Mouse (Mus musculus) CD4-positive helper T cell, adult 2 months (primary cell): ENCODE results near the gene Itgb5.

Source experiments
- DNase-seq: peaks from one replicate; pipeline ENCODE4 v3.0.0-alpha.2; 2012; ENCODE audit warnings: low read depth, missing footprints, low spot score

Gene Itgb5

DNA sequence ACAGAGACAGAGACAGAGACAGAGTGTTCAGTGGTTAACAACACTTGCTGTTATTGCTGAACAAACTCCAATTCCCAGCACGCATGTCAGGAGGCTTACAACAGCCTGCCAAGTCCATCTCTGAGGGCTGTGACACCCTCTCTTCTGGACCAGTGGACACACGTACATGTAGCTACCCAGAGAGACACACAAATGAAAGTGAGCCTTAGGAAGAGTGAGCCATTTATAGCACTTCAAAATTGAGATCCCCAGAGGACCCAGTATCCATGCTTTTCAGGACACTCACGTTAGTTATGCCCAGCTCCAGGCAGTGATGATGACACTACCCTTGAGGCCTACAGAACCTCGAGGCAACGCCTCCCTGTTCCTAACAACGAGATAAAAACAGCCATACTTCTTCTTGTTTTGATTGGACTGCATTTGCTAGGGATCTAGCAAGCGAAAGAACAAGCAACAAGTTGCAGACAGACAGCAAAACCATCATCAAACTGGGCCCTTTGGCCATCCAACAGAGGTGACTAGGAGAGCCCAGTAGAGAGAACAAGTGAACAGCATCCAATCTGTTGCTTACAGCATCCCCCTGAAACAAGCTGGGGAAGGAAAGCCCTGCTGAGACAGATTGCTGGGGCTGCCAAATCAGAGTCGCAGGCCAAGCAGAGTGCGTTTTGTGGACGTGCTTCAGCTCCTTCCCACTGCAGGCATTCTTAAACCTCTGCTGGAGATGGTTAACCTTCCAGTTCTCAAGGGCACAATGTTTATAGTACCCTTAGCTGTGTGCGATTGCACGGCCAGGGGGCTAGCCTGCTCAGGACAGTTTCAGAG is 109.1 kb downstream of the Itgb5 start:
- no peak for DNase-seq

DNA sequence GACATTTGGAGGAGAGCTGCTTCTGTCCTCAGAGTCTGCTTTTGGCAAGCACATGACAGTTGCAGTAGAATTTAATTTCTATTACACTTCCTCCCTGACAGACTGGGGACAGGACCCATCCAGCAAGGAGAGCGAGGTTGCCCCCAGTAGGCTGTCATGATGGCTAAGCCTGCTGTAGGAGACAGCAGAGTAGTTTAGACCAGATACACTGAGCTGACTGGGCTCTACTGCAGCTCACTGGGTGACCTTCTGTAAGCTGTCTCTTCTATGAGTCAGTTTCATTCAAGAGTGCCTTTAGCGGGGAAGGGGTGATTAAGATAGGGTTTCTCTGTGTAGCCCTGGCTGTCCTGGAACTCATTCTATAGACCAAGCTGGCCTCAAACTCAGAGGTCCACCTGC is 109.7 kb downstream of the Itgb5 start:
- DNase-seq: no peak

DNA sequence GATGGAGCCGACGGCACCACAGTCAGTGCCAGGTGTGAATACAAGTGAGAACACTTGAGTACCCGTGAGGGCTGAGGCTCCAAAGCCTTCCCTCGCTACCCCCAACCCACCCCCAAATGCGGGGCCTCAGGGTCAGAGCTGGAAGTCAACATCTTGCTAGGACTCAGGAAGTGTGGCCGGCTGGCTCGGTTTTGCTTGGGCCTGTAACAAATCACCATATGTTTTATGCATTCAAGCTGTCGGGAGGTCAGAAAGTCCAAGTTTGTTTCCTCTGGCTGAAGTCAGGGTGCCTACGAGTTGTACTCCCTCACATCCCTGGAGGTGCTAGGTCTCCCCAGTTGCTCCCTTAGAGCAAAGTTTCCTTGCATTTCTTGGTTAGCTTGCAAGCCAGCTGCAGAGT is 110.2 kb downstream of the Itgb5 start:
- DNase-seq: no peak

DNA sequence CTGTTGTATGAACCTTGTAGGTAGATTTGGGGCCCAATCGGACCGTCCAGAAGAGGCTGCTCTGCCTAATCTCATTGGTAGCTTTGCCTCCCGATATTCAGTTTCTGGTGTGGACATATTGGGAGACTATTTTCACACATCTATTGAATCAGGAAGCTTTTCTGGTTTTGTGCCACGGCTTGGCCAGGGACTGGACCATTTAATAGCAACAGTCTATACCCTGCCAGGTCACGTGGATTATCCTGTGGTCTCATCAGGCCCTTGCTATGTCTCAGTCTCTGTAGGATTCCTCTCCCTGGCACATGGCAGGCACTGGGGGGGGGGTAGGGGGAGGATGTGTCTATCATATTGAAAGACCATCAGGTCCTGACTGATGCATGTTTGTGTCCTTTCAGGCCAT is 110.6 kb downstream of the Itgb5 start:
- no peak for DNase-seq

DNA sequence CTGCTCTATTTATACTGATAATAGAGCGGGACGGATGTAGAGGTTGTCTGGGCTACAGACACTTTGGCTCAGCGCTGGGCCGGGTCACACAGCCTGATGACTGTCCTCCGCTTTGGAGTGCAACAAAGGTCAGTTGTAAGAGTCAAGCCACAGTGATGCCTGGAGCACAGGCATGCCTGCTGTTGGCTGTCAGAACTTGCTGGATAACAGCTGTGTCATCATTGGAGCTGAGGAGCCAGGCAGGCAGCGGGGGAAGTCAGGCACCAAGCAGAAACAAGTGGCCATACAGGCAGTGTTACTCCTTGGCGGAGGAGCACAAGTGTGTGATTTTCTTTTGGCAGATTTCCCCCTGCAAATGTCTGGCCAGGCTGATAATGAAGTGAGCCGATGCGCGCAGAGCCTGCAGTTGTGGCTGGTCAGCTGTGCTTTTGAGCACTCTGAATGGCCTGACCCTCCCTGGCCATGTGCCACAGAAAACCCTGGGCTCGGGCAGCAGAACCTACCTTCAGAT is 111.9 kb downstream of the Itgb5 start:
- no peak for DNase-seq

DNA sequence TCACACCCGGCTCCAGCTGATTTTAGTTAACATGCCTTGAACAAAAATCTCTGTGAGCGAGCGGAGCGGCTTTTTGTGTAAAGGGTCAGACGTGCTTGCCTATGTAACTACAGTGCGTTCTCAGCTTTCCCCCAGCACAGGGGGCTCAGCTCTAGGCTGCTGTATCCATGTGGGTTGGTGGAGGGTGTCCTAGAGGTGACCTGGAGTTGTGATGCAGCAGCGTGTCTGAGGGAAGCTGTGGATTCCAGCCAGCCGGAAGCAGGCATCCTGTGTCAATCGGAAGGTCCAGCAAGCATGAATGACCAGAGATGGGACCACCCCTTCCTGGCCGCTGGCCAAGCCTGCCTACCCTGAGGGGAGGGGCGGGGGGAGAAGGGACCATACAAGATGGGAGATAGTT is 112.9 kb downstream of the Itgb5 start:
- DNase-seq: no peak

DNA sequence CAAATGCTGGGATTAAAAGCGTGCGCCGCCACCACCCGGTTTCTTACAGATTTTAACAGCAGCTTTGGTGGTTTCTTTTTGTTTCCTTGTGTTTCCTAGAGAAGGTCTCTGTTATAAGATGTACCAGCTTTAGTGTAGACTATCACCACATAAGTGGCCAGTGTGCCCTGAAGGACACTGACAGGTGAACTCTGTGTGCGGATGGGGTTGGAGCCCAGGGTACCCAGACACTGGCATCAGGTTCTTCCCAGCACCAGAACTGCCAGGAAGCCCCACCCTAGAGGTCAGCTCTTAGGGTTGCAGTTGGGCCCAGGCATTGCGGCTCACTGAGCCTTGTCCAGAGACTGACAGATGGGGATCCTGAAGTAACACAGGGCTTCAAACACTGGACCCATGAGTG is 113.9 kb downstream of the Itgb5 start:
- no peak for DNase-seq

DNA sequence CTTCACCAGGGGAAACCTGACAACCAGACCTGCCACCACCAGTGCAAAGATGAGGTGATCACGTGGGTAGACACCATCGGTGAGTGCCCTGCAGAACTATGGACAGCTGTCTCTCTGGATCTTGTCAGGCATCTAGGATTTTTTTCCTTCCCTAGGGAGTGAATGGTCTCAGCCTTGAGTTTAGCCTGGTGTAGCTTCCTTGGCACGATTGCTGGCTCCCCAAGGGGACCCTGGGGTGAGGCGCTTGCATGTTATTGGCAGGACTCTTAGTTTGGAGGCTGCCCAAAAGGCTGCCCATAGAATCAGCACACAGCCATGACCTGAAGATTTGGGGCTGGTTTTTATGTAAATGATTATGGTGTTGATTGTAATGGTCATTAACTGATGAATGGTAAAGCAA is 114.7 kb downstream of the Itgb5 start:
- DNase-seq: no peak

DNA sequence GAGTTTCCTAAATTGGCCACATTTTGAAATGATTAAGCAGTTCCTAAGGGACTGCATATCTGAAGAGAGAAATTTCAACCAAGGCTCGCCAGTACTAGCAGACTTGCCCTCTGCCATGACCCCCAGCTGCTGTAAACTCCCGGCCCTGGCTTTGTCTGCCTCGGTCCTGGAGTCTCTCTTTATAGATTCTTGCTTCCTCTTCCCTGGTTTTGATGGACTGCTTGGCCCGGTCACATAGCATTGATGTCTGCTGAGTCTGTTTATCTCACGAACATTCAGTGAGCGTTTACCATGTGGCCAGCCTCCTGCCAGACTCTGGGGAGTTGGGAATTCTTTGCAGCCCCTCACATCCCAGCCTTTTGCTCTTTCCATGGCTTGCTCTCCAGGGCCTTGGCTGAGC is 115.3 kb downstream of the Itgb5 start:
- no peak for DNase-seq

DNA sequence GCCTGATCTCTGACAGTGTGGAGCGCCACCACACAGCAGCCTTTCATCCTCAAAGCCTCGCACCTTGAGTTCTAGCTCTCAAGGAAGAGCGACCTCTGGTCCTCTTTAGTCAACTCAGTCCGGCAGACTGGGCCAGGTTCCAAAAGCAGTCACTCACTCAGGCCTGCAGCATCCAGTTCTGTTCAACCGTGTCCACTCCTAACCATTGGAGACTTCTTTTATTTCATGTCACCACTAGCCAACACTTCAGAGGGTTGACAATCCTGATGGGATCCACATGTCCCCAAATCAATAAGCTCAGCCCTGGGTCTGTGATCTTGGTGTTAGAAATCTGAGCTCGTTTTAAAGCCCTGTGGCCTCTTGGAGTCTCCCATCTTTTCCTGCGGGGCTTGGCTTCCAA is 116.6 kb downstream of the Itgb5 start:
- DNase-seq: no peak

DNA sequence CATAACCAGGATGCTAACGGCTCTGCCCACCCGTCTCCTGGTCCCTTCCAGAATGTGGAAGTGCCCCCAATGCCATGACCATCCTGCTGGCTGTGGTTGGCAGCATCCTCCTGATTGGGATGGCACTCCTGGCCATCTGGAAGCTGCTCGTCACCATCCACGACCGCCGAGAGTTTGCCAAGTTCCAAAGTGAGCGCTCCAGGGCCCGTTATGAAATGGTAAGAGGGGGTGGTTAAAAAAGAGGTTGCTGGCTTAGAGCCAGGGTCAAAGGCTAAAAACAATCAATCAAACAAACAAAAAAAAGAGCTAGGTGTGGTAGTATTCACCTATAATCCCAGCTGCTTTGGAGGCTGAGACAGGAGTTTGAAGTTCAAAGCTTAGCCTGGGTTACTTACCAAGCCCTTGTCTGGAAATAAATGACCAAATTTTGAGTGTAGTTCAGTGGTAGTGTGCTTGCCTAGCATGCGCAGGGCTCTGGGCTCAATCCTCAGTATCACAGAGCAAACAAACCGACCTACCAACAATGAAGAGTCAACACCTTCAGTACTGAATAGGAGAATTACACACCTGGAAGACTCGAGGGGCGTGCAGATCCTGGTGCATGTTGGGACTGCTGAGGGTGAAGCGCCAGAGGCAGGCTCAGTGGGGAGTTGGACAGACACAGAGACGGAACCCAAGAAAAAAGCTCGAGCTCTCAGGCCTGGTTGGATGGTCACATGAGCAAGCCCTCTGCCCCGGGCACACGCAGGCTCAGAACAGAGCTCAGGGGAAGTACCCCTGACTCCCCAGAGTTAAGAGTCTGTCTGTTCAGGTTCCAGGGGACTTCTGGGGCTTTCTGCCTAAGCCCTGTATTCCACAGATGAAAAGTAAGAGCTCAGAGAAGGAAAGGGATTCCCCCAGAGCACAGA is 118.5 kb downstream of the Itgb5 start:
- no peak for DNase-seq

DNA sequence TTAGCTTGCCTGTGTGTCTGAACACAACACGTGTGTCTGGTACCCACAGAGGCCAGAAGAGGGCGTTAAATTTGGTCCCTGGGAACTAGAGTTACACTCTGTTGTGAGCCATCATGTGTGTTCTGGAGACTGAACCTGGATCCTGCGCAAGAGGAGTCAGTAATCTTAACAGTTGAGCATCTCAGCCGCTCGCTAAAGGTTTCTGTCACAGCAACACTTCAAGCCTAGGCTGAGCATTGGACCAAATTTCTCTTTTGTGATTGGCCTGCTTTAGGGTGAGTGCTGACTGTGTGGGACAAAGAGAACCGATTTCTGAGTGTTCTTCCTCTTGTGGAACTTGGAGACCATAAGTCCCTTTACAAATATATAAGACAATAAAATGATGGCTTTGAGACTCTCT is 120.9 kb downstream of the Itgb5 start:
- DNase-seq: no peak

DNA sequence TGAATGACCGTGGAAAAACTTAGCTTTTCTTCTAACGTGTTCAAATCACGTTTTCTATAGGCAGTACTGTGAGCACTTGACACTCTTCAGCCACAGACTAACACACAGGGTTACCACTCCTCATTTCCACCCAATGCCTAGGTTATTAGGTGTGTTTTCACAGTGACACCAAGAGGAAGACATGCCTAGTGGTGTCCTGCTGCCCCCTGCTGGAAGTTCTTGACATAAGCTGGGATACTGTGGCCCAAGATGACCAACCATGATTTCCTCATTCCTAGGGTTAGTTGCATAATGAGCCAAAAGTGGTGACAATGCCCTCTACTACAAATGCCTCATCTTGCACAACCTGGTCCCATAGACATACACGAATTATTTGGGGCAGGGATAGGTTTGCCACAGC is 121.4 kb downstream of the Itgb5 start:
- DNase-seq: peak; percentile 60

DNA sequence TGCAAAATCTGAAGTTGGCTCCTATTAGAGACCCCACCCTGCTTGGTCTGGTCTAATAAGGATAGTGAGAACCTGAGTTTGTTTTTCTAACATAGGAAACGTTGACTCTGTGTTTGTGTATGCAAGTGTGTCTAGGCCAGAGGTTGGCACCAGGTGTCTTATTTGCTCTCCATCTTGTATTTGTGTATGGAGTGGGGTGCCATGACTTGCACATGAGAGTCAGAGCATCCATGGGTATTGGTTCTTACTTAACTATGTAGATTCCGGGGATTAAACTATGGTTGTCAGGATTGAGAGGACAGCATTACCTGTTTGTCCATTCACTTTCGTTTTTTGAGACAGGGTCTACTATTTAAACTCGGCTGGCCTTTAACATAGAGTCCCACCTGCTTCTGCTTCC is 123.5 kb downstream of the Itgb5 start:
- no peak for DNase-seq

DNA sequence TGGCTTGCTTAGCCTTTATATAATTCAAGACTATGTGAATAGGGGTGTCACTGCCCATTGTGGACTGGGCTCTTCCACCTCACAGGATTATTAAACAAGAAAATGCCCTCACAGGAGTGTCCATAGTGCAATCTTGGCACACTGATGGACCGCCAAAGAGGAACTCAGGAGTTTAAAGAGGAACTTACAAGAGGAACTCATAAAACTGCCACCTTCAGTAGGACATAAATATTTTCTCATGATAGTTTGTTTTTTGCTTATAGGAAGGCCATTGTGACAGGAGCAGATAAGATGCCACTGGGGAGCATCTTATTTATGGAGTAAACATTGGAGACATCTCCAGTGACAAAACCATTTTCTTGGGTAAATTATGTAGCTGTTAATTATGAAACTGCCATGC is 125.3 kb downstream of the Itgb5 start:
- no peak for DNase-seq

DNA sequence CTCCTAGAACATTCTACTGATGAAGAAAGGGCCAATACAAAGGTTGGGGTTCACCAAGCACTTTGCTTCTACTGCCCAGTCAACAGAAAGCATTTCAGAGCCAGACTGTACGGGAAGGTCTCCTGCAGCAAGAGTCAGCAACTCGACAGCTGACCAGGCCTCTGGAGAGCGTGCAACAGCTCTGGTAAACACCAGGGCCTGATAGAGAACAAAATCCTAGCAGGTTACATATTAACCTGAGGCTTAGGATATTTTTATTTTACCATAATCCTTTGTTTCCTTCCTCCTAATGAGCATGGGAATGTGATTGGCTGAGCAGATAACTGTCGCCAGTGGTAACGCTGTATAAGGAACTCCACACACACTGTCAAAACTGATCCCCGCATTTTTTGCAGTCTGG is 134.0 kb downstream of the Itgb5 start:
- DNase-seq: no peak

DNA sequence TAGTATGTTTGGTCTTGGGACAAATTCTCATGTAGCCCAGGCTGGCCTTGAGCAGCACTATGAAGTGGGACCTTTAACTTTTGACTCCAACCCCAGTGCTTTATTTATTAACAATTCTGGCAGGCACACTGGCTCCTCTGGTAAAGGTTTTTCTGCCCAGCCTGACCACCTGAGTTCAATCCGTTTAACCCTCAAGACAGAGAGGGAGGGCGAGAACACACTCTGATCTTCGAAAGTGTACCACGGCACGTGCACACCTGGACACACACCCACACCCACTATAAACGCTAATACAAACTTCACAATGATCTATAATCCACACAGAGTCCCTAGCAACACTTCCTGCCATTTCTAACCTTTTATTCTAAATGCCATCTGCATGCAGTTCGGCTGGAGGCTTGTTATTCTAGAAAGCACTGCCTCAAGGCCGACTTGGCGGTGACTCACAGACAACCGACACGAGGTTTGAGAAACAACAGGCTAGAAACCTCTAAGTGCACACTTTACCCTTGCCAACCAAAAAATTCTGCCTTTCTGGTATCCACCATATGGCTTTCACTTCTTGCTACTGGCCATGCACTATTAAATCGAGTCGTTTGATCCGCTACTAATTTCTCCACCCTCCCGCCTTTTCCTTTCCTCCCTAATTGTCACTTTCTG is 136.5 kb downstream of the Itgb5 start:
- DNase-seq: peak; percentile 43

DNA sequence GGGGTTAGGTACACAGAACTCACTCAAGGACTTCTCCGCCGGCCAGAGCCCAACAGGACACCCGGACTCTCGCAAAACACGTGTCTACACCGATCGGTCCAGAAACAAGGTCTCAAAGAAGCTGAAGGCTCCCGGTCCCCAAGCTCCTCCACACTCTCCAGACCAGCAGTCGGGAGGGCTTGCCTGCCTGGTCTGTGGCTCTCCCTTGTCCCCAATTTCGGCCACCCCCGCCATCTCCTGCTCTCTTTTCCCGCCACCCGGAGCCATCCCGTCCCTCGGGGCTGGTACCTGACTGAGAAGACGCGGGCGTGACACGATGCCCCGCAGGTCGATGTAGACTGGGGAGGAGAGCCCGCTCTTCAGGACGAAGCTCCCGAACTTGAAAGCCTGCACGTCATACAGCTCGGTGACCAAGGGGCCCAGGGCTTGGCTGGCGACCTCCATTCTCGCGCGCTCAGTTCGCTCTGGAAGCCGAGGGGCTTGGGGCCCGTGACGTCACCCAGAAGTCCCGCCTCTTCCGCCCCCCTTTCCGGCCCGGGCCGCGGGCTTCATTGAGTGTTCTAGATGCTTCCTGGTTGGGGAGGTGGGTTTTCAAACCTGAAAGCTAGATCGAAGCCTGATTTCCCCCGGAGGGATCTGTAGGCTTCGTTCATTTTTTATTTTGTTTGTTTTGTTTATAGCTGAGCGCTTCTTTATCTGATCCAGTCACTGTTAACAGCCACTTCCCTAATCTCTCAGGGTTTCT is 137.2 kb downstream of the Itgb5 start, which contains the start of gene Umps:
Gene Umps (minus strand): TSS at position 501 of the 745 bp plus-strand sequence.
- DNase-seq: peak; percentile 87

DNA sequence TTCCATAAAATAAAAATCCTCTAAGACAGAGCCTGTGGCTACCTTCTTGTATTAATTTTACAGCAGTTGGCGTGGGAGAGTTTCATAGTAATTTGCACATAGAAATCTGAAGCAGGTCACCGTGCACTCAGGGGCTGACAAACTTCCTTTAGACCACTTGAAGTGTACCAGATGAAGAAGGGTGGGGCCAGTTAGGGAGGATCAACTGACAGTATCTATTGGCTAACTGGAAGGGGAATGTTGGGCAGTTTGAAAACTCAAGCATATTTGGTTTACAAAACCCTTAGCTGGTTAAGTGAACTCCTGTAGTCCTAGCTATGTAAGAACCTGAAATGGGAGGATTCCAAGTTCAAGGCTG is 137.8 kb downstream of the Itgb5 start:
- no peak for DNase-seq

DNA sequence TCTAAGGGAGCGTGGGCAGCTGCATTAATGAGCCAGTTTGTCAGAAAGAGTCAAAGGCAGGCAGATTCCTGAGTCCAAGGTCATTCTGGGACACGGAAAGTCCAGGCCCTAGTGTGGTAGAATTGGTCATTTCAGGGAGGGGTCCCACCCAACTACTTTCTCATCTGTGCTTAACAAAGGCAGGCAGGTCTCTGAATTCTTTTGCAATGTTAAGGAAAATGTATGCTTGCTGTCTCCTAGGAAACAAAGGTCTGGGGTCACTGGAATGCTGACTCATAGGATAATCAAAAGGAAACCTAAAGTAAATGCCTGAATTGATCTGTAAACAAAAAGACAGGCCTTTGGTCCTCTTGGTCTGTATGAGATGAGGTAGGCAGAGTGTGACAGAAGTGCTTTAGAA is 150.4 kb downstream of the Itgb5 start:
- no peak for DNase-seq

DNA sequence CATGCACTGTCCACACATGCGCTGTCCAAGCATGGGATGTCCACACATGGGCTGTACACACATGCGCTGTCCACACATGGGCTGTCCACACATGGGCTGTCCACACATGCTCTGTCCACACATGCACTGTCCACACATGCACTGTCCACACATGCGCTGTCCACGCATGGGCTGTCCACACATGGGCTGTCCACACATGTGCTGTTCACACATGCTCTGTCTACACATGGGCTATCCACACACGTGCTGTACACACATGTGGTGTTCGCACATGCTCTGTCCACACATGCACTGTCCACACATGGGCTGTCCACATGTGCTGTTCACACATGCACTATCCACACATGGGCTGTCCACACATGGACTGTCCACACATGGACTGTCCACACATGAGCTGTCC is 154.2 kb downstream of the Itgb5 start:
- DNase-seq: no peak
